In genomic region chr6:118283949-118284568, GRCm38 (mm10) we compare ENCODE assay signal across 23 mouse cellular contexts.
A peak's percentile ranks its signal among the peaks of the same experiment; 100 is the strongest.
DNase-seq lines count a peak whose midpoint lies in the region; ATAC-seq and TF ChIP-seq lines count a peak whose summit lies in the region.
"Had no signal": no experiment of that assay in that cellular context is flagged by ENCODE, and none has a peak within 500 bp of the region (broad histone marks: within the 10 kb centered on the region; RNA-seq: fewer than 3 reads in every experiment).

No protein-coding gene starts in this region.

- no peaks in the 10 kb centered on the region for H3K27me3 ChIP-seq in heart, embryonic 10.5 days (ENCODE audit: insufficient read depth, poor library complexity, severe bottlenecking)
- H3K27me3 ChIP-seq in heart, embryonic 11.5 days (ENCODE audit: control insufficient read depth, insufficient read depth, low read length), result no peaks in the 10 kb centered on the region
- no peaks in the 10 kb centered on the region for H3K27me3 ChIP-seq in hindbrain, postnatal 0 days (ENCODE audit: insufficient read depth, low read length)
- no peaks in the 10 kb centered on the region for H3K27me3 ChIP-seq in hindbrain, embryonic 10.5 days (ENCODE audit: insufficient read depth, poor library complexity, severe bottlenecking)
- H3K27me3 ChIP-seq in midbrain, postnatal 0 days (ENCODE audit: insufficient read depth, low read length), result no peaks in the 10 kb centered on the region
- H3K27me3 ChIP-seq in midbrain, embryonic 14.5 days (ENCODE audit: control insufficient read depth, insufficient read depth, low read length), result no peaks in the 10 kb centered on the region
- H3K27me3 ChIP-seq: embryonic facial prominence, embryonic 13.5 days; embryonic facial prominence, embryonic 15.5 days; forebrain, embryonic 12.5 days had no signal

- H3K27ac ChIP-seq in heart, embryonic 10.5 days, result no peak overlapping the region
- H3K27ac ChIP-seq in heart, embryonic 11.5 days (ENCODE audit: low read depth, low read length), result no peak overlapping the region
- H3K27ac ChIP-seq in hindbrain, postnatal 0 days, result peak overlapping the region; percentile 36; the same call in 1 of the 2 replicates
- H3K27ac ChIP-seq in hindbrain, embryonic 10.5 days, result no peak overlapping the region
- no peak overlapping the region for H3K27ac ChIP-seq in midbrain, postnatal 0 days (ENCODE audit: low read depth, low read length)
- no peak overlapping the region for H3K27ac ChIP-seq in midbrain, embryonic 14.5 days (replicated peaks; ENCODE audit: low read depth, low read length)
- H3K27ac ChIP-seq: embryonic facial prominence, embryonic 13.5 days; embryonic facial prominence, embryonic 15.5 days; forebrain, embryonic 10.5 days; forebrain, embryonic 12.5 days had no signal

- no peak for TF ChIP-seq CTCF in hindbrain, postnatal 0 days (IDR thresholded peaks at IDR 0.05; ENCODE audit: low read depth)
- no peak for TF ChIP-seq CTCF in midbrain, postnatal 0 days (IDR thresholded peaks at IDR 0.05)

- H3K9ac ChIP-seq in heart, embryonic 11.5 days (ENCODE audit: low read depth, low read length), result no peak overlapping the region
- H3K9ac ChIP-seq in hindbrain, postnatal 0 days (replicated peaks; ENCODE audit: low read length), result no peak overlapping the region
- no peak overlapping the region for H3K9ac ChIP-seq in midbrain, postnatal 0 days (replicated peaks; ENCODE audit: low read length, poor library complexity, severe bottlenecking)
- H3K9ac ChIP-seq in midbrain, embryonic 14.5 days (replicated peaks; ENCODE audit: low read length), result no peak overlapping the region
- H3K9ac ChIP-seq: embryonic facial prominence, embryonic 13.5 days; embryonic facial prominence, embryonic 15.5 days; forebrain, embryonic 12.5 days had no signal

- no peak for ATAC-seq in heart, embryonic 11.5 days (replicated peaks; ENCODE audit: insufficient number of reproducible peaks, low FRiP score, low TSS enrichment)
- ATAC-seq in hindbrain, postnatal 0 days, result peak; percentile 71
- ATAC-seq in midbrain, postnatal 0 days (ENCODE audit: low FRiP score), result no peak
- ATAC-seq in midbrain, embryonic 14.5 days (ENCODE audit: low FRiP score, low TSS enrichment), result no peak
- ATAC-seq: forebrain, embryonic 14.5 days; forebrain, embryonic 16.5 days had no signal

- no peak overlapping the region for H3K4me3 ChIP-seq in heart, embryonic 10.5 days
- no peak overlapping the region for H3K4me3 ChIP-seq in heart, embryonic 11.5 days (ENCODE audit: low read depth, low read length)
- no peak overlapping the region for H3K4me3 ChIP-seq in hindbrain, postnatal 0 days (ENCODE audit: low read length)
- H3K4me3 ChIP-seq in hindbrain, embryonic 10.5 days, result no peak overlapping the region
- no peak overlapping the region for H3K4me3 ChIP-seq in midbrain, postnatal 0 days (ENCODE audit: low read depth, low read length)
- no peak overlapping the region for H3K4me3 ChIP-seq in midbrain, embryonic 14.5 days (replicated peaks; ENCODE audit: low read depth, low read length)
- H3K4me3 ChIP-seq: embryonic facial prominence, embryonic 13.5 days; embryonic facial prominence, embryonic 15.5 days; erythroblast, embryonic 14.5 days; forebrain, embryonic 10.5 days; forebrain, embryonic 12.5 days had no signal

- H3K36me3 ChIP-seq in heart, embryonic 10.5 days, result no peaks in the 10 kb centered on the region
- H3K36me3 ChIP-seq in heart, embryonic 11.5 days (ENCODE audit: control insufficient read depth, insufficient read depth, low read length), result no peaks in the 10 kb centered on the region
- H3K36me3 ChIP-seq in hindbrain, postnatal 0 days (ENCODE audit: insufficient read depth, low read length), result no peaks in the 10 kb centered on the region
- H3K36me3 ChIP-seq in hindbrain, embryonic 10.5 days, result no peaks in the 10 kb centered on the region
- H3K36me3 ChIP-seq in midbrain, postnatal 0 days (ENCODE audit: insufficient read depth, low read length), result no peaks in the 10 kb centered on the region
- H3K36me3 ChIP-seq in midbrain, embryonic 14.5 days (ENCODE audit: control insufficient read depth, insufficient read depth, low read length), result no peaks in the 10 kb centered on the region
- H3K36me3 ChIP-seq: embryonic facial prominence, embryonic 13.5 days; embryonic facial prominence, embryonic 15.5 days; forebrain, embryonic 10.5 days; forebrain, embryonic 12.5 days had no signal

- 81% methylated on average over 13 of the region's 13 CpGs for WGBS in heart, embryonic 10.5 days
- WGBS in heart, embryonic 11.5 days (ENCODE audit: insufficient replicate concordance), result 80% methylated on average over 13 of the region's 13 CpGs
- WGBS in hindbrain, postnatal 0 days, result 69% methylated on average over 13 of the region's 13 CpGs
- 90% methylated on average over 13 of the region's 13 CpGs for WGBS in hindbrain, embryonic 10.5 days
- 89% methylated on average over 13 of the region's 13 CpGs for WGBS in midbrain, postnatal 0 days
- WGBS in midbrain, embryonic 14.5 days, result 92% methylated on average over 13 of the region's 13 CpGs

- no peaks in the 10 kb centered on the region for H3K9me3 ChIP-seq in heart, embryonic 10.5 days
- H3K9me3 ChIP-seq in heart, embryonic 11.5 days (replicated peaks; ENCODE audit: control insufficient read depth, low read length), result no peaks in the 10 kb centered on the region
- no peaks in the 10 kb centered on the region; the same call in 1 of the 2 replicates for H3K9me3 ChIP-seq in hindbrain, postnatal 0 days (ENCODE audit: low read length)
- H3K9me3 ChIP-seq in hindbrain, embryonic 10.5 days, result 0 out of 2 replicates have a peak, but pooled peaks cover 4% of the 10 kb centered on the region
- H3K9me3 ChIP-seq in midbrain, postnatal 0 days (ENCODE audit: low read length), result no peaks in the 10 kb centered on the region
- H3K9me3 ChIP-seq in midbrain, embryonic 14.5 days (ENCODE audit: control insufficient read depth, low read length), result no peaks in the 10 kb centered on the region
- H3K9me3 ChIP-seq: embryonic facial prominence, embryonic 13.5 days; embryonic facial prominence, embryonic 15.5 days; forebrain, embryonic 10.5 days; forebrain, embryonic 12.5 days had no signal

- DNase-seq in cerebellum, postnatal 14 days, result peak; percentile 51 to 70
- no peak for DNase-seq in cerebellum, adult 9-11 months
- DNase-seq in heart, embryonic 10.5 days (ENCODE audit: low spot score), result peak; percentile 62
- peak; percentile 68 for DNase-seq in hindbrain, postnatal 0 days (ENCODE audit: low spot score)
- no peak for DNase-seq in hindbrain, embryonic 10.5 days (ENCODE audit: low spot score)
- peak; percentile 69 for DNase-seq in midbrain, postnatal 0 days (ENCODE audit: low spot score)
- no peak for DNase-seq in midbrain, embryonic 14.5 days
- DNase-seq: adrenal gland, adult 2 months; adrenal gland, postnatal 10 days; adrenal gland, postnatal 25 days; cerebellum, adult 11 months; cerebellum, adult 18-20 months; cerebellum, adult 8-10 months; cerebellum, postnatal 36 days; embryo, embryonic 11 days had no signal

- H3K4me2 ChIP-seq in heart, embryonic 11.5 days, result no peak overlapping the region
- H3K4me2 ChIP-seq in hindbrain, postnatal 0 days (ENCODE audit: low read depth, low read length), result no peak overlapping the region
- H3K4me2 ChIP-seq in midbrain, postnatal 0 days (ENCODE audit: low read depth, low read length, poor library complexity, severe bottlenecking), result no peak overlapping the region
- no peak overlapping the region for H3K4me2 ChIP-seq in midbrain, embryonic 14.5 days (ENCODE audit: low read length)
- H3K4me2 ChIP-seq: embryonic facial prominence, embryonic 13.5 days; embryonic facial prominence, embryonic 15.5 days; forebrain, embryonic 12.5 days had no signal

- no peaks in the 10 kb centered on the region for H3K4me1 ChIP-seq in heart, embryonic 10.5 days
- H3K4me1 ChIP-seq in heart, embryonic 11.5 days (ENCODE audit: control insufficient read depth, insufficient read depth, low read length), result no peaks in the 10 kb centered on the region
- H3K4me1 ChIP-seq in hindbrain, postnatal 0 days (ENCODE audit: insufficient read depth, low read length), result no peaks in the 10 kb centered on the region
- H3K4me1 ChIP-seq in hindbrain, embryonic 10.5 days (replicated peaks), result peaks cover 12% of the 10 kb centered on the region
- no peaks in the 10 kb centered on the region for H3K4me1 ChIP-seq in midbrain, postnatal 0 days (ENCODE audit: insufficient read depth, low read length)
- H3K4me1 ChIP-seq in midbrain, embryonic 14.5 days (ENCODE audit: control insufficient read depth, insufficient read depth, low read length), result no peaks in the 10 kb centered on the region
- H3K4me1 ChIP-seq: embryonic facial prominence, embryonic 13.5 days; embryonic facial prominence, embryonic 15.5 days; forebrain, embryonic 10.5 days; forebrain, embryonic 12.5 days had no signal

Comparison
In these comparisons a context has a peak if more than half of its experiments do, and no peak if none do; other contexts are left out.
1. DNase-seq: peak in cerebellum, postnatal 14 days (2 of 2), heart, embryonic 10.5 days (single experiment), hindbrain, postnatal 0 days (single experiment) and midbrain, postnatal 0 days (single experiment); none in cerebellum, adult 9-11 months (single experiment), hindbrain, embryonic 10.5 days (single experiment) and midbrain, embryonic 14.5 days (single experiment).